Comparison of ENCODE assay signal across 15 mouse cellular contexts in the genomic region with DNA sequence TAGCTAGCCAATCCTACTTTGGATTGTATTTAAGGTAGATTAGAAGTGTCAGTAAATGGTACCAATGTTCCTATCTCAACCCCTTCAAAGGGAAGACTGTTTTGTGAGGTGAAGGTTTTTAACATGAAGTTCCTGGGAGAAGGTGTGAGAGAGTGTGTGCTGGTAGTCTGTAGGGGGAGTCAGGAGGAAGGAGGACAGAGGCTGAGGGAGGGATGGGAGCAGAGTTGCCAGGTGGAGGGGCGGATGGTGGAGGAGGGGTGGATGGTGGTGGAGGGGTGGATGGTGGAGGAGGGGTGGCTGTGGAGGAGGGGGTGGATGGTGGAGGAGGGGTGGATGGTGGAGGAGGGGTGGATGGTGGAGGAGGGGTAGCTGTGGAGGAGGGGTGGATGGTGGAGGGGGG.
"Had no signal": no experiment of that assay in that cellular context is flagged by ENCODE, and none has a peak within 500 bp of the region (broad histone marks: within the 10 kb centered on the region; RNA-seq: fewer than 3 reads in every experiment).

No protein-coding gene starts in this region.

- H3K4me3 ChIP-seq: neural tube, embryonic 13.5 days; neural tube, embryonic 15.5 days; stomach, embryonic 15.5 days had no signal

- H3K9ac ChIP-seq: neural tube, embryonic 13.5 days; neural tube, embryonic 15.5 days; stomach, embryonic 15.5 days had no signal

- H3K4me2 ChIP-seq: neural tube, embryonic 13.5 days; neural tube, embryonic 15.5 days; stomach, embryonic 15.5 days had no signal

- H3K4me1 ChIP-seq: neural tube, embryonic 13.5 days; neural tube, embryonic 15.5 days; stomach, embryonic 15.5 days had no signal

- DNase-seq: right cerebral cortex, adult 18-20 months; right cerebral cortex, postnatal 14 days; right cerebral cortex, postnatal 25 days; right cerebral cortex, postnatal 4 days; spleen, adult 18-20 months; thymus, adult 18-20 months; thymus, adult 2 months; thymus, postnatal 14 days; thymus, postnatal 25 days; thymus, postnatal 36 days; thymus, postnatal 4 days had no signal

- H3K9me3 ChIP-seq: neural tube, embryonic 13.5 days; neural tube, embryonic 15.5 days; stomach, embryonic 15.5 days had no signal

- H3K36me3 ChIP-seq: neural tube, embryonic 13.5 days; neural tube, embryonic 15.5 days; stomach, embryonic 15.5 days had no signal

- H3K27ac ChIP-seq: neural tube, embryonic 13.5 days; neural tube, embryonic 15.5 days; stomach, embryonic 15.5 days; stomach, postnatal 0 days had no signal

- H3K27me3 ChIP-seq: neural tube, embryonic 13.5 days; neural tube, embryonic 15.5 days; stomach, embryonic 15.5 days had no signal
